Mouse (Mus musculus) forebrain, embryonic 16.5 days (tissue): ENCODE measurements around the gene Slc11a1. TPM values are rescaled to one million over a fixed set of nuclear protein-coding genes. Genes with fewer than 3 reads are reported as not detected.

Experiments used
- ATAC-seq: fragments of 200-750 bp; cut with Nextera tagmentation; 2 replicates; pipeline ENCODE4 v1.8.0; 2017; ENCODE audit warnings: mild to moderate bottlenecking, moderate library complexity
- H3K27ac ChIP-seq: fragments of 300-500 bp; sonication (generic); 2 replicates; pipeline ENCODE4 v1.5.1; 2014; ENCODE audit warnings: low read length, control low read depth
- H3K27me3 ChIP-seq: fragments of 300-500 bp; sonication (generic); replicated peaks from 2 replicates; pipeline ENCODE4 v1.6.1; 2014; ENCODE audit warnings: low read length; ENCODE audit not compliant: control insufficient read depth, insufficient read depth
- H3K36me3 ChIP-seq: fragments of 300-500 bp; sonication (generic); 2 replicates; pipeline ENCODE4 v1.6.1; 2014; ENCODE audit not compliant: control insufficient read depth, insufficient read depth
- H3K4me1 ChIP-seq: fragments of 300-500 bp; sonication (generic); replicated peaks from 2 replicates; pipeline ENCODE4 v1.6.1; 2014; ENCODE audit warnings: low read length; ENCODE audit not compliant: control insufficient read depth, insufficient read depth
- H3K4me2 ChIP-seq: fragments of 300-500 bp; sonication (generic); 2 replicates; pipeline ENCODE4 v1.6.1; 2014; ENCODE audit warnings: mild to moderate bottlenecking, low read length, control low read depth
- H3K4me3 ChIP-seq: fragments of 300-500 bp; sonication (generic); replicated peaks from 2 replicates; pipeline ENCODE4 v1.5.1; 2014; ENCODE audit warnings: mild to moderate bottlenecking, low read length, control low read depth
- H3K9ac ChIP-seq: fragments of 300-500 bp; sonication (generic); replicated peaks from 2 replicates; pipeline ENCODE4 v1.6.1; 2014; ENCODE audit warnings: low read depth, low read length, control low read depth
- H3K9me3 ChIP-seq: fragments of 300-500 bp; sonication (generic); 2 replicates; pipeline ENCODE4 v1.6.1; 2016; ENCODE audit warnings: low read length; ENCODE audit not compliant: control insufficient read depth
- WGBS: fragments of 180-500 bp; shearing (Covaris S2); extraction: QIAGEN DNeasy Blood & Tissue Kit; methylation state at CpG from one replicate; pipeline ENCODE4 v1.1.7; 2014; 5-methylcytosine and 5-hydroxymethylcytosine counted together
- microRNA counts: library from miRNA; unstranded; fragments of <30 nt; microRNA quantifications from one replicate; lab custom pipeline; 2016
- microRNA-seq: library from miRNA; unstranded; fragments of <30 nt; microRNA quantifications from one replicate; pipeline ENCODE4, GENCODE M21; 2017
- polyA plus RNA-seq: library from polyadenylated mRNA; unstranded; fragments of >200 nt; fragmentation: Nextera tagmentation; extraction: Ambion mirVana; gene quantifications from 2 replicates; pipeline ENCODE4 v1.2.1, GENCODE M21; 2015

Gene Slc11a1
- polyA plus RNA-seq, 1 experiment from 2014 or later, result 1.5 TPM

DNA sequence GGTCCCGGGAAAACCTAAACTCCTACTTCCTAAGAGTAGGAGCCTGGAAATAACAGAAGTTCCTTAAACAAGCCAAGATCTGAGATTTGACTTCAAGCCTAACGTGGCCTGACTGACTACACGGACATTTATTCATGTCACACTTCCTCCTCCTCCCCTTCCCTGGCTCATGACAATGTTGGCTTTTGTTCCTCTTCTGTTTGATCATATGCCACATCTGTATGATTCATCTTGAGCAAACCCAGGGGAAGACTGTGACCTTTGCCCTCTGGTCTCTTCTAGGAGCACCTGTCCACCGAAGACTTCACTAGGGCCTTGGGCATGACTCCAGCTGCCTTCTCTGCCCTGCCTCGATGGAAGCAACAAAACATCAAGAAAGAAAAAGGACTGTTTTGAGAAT is 59.6 kb downstream of the Slc11a1 start:
- H3K4me2 ChIP-seq, result no peak overlapping the region
- H3K27ac ChIP-seq, result no peak overlapping the region
- H3K27me3 ChIP-seq, result no peaks in the 10 kb centered on the region
- H3K36me3 ChIP-seq, result no peaks in the 10 kb centered on the region; the same call in 1 of the 2 replicates
- no peak overlapping the region for H3K9ac ChIP-seq
- H3K9me3 ChIP-seq, result no peaks in the 10 kb centered on the region
- no peaks in the 10 kb centered on the region for H3K4me1 ChIP-seq
- WGBS, result 75% methylated on average over 5 of the region's 5 CpGs
- no peak overlapping the region for H3K4me3 ChIP-seq
- ATAC-seq, result no peak

DNA sequence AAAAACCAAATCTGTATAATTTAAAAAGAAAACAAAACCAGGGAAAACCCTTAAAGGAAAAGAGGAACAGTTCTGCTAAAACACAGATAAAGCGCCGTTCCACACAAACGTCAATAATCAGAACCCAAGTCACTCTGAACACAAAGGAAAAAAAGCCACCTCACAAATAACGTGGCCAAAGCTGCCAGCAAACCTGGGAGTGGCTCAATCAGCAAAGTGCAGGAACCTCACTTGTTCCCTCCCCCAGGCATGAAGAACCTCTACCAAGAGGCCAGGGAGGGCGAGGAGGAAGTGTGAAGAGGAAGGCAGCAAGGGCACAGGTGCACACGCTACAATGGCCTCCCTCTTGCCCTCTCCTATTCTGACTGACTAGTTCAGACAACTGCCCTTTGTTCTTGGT is 60.6 kb downstream of the Slc11a1 start:
- H3K36me3 ChIP-seq, result no peaks in the 10 kb centered on the region; the same call in none of the 2 replicates
- 87% methylated on average over 6 of the region's 6 CpGs for whole genome bisulfite sequencing

More for the DNA sequence above, 60.6 kb downstream of the Slc11a1 start:
- no peak overlapping the region for H3K4me3 ChIP-seq
- H3K9ac ChIP-seq, result no peak overlapping the region
- H3K4me2 ChIP-seq, result no peak overlapping the region
- no peaks in the 10 kb centered on the region for H3K4me1 ChIP-seq
- no peaks in the 10 kb centered on the region for H3K27me3 ChIP-seq
- H3K27ac ChIP-seq, result no peak overlapping the region
- no peaks in the 10 kb centered on the region for H3K9me3 ChIP-seq
- no peak for ATAC-seq

MicroRNA genes within 50 kb of the gene (microRNA counts, 519-probe panel; counts per million panel counts)
- microRNA mmu-miR-26b (lab: Ali Mortazavi, UCI), result 2,830 counts per million, percentile 73 among the panel's probes with 10 or more counts

Small RNA genes within 50 kb of the gene (microRNA-seq; reads per million reads assigned to microRNA genes)
- gene Mir26b, result 16,769 reads per million, percentile 98 among the genes with 10 or more reads in this experiment

Other genes with a start within 250 kb of the Slc11a1 start
- 0.32 and 0.36 TPM in 2 replicates for gene Rufy4, start 249.7 kb upstream of the Slc11a1 start, polyA plus RNA-seq
- gene Cxcr2, start 221.2 kb upstream of the Slc11a1 start, polyA plus RNA-seq, result 0.06 TPM in 1 of 2 replicates, not detected in the other
- not detected in 2 replicates for gene Cxcr1, start 180.6 kb upstream of the Slc11a1 start, polyA plus RNA-seq
- 413 and 455 TPM in 2 replicates for gene Arpc2, start 139.1 kb upstream of the Slc11a1 start, polyA plus RNA-seq
- gene Gpbar1, start 96.6 kb upstream of the Slc11a1 start, polyA plus RNA-seq, result 0.20 TPM in 1 of 2 replicates, not detected in the other
- 216 and 225 TPM in 2 replicates for gene Aamp, start 90.5 kb upstream of the Slc11a1 start, polyA plus RNA-seq
- 98.4 and 105 TPM in 2 replicates for gene Pnkd, start 90.3 kb upstream of the Slc11a1 start, polyA plus RNA-seq
- gene Tmbim1, start 69.6 kb upstream of the Slc11a1 start, polyA plus RNA-seq, result 6.9 and 7.7 TPM in 2 replicates
- gene Catip, start 13.1 kb upstream of the Slc11a1 start, polyA plus RNA-seq, result 1.0 and 1.2 TPM in 2 replicates
- gene Ctdsp1, start 16.3 kb downstream of the Slc11a1 start, polyA plus RNA-seq, result 18.6 and 20.0 TPM in 2 replicates
- gene Vil1, start 34.2 kb downstream of the Slc11a1 start, polyA plus RNA-seq, result 0.27 and 0.42 TPM in 2 replicates
- gene Cnot9, start 130.9 kb downstream of the Slc11a1 start, polyA plus RNA-seq, result 52.1 and 54.6 TPM in 2 replicates
- gene Plcd4, start 167.7 kb downstream of the Slc11a1 start, polyA plus RNA-seq, result 4.0 and 4.8 TPM in 2 replicates
- gene Usp37, start 169.1 kb downstream of the Slc11a1 start, polyA plus RNA-seq, result 35.9 and 38.7 TPM in 2 replicates
- 9.7 and 10.3 TPM in 2 replicates for gene Zfp142, start 213.1 kb downstream of the Slc11a1 start, polyA plus RNA-seq
- gene Bcs1l, start 213.1 kb downstream of the Slc11a1 start, polyA plus RNA-seq, result 25.3 and 25.9 TPM in 2 replicates
- gene Rnf25, start 226.2 kb downstream of the Slc11a1 start, polyA plus RNA-seq, result 39.4 and 44.3 TPM in 2 replicates
- gene Stk36, start 226.2 kb downstream of the Slc11a1 start, polyA plus RNA-seq, result 28.1 and 31.1 TPM in 2 replicates